Mouse (Mus musculus) liver, embryonic 15.5 days (tissue): ENCODE results near the gene Cntln. TPM values are rescaled to one million over a fixed set of nuclear protein-coding genes. Genes with fewer than 3 reads are reported as not detected.
A peak's percentile ranks its signal among the peaks of the same experiment; 100 is the strongest.

Experiments used
- ATAC-seq: fragments of 200-750 bp; cut with Nextera tagmentation; 2 replicates; pipeline ENCODE4 v1.8.0; 2017; ENCODE audit warnings: moderate number of reproducible peaks, mild to moderate bottlenecking, moderate library complexity; ENCODE audit not compliant: insufficient read depth
- H3K27ac ChIP-seq: fragments of 300-500 bp; sonication (generic); replicated peaks from 2 replicates; pipeline ENCODE4 v1.5.1; 2015; ENCODE audit warnings: mild to moderate bottlenecking, inconsistent platforms
- H3K27me3 ChIP-seq: fragments of 300-500 bp; sonication (generic); 2 replicates; pipeline ENCODE4 v1.6.1; 2015; ENCODE audit warnings: mild to moderate bottlenecking, inconsistent platforms
- H3K36me3 ChIP-seq: fragments of 300-500 bp; sonication (generic); replicated peaks from 2 replicates; pipeline ENCODE4 v1.6.1; 2015; ENCODE audit warnings: moderate library complexity, mild to moderate bottlenecking, inconsistent platforms
- H3K4me1 ChIP-seq: fragments of 300-500 bp; sonication (generic); replicated peaks from 2 replicates; pipeline ENCODE4 v1.6.1; 2015; ENCODE audit warnings: inconsistent platforms
- H3K4me2 ChIP-seq: fragments of 300-500 bp; sonication (generic); 2 replicates; pipeline ENCODE4 v1.6.1; 2015; ENCODE audit warnings: moderate library complexity, mild to moderate bottlenecking, inconsistent platforms
- H3K4me3 ChIP-seq: fragments of 300-500 bp; sonication (generic); replicated peaks from 2 replicates; pipeline ENCODE4 v1.5.1; 2015; ENCODE audit warnings: mild to moderate bottlenecking, inconsistent platforms
- H3K9ac ChIP-seq: fragments of 300-500 bp; sonication (generic); 2 replicates; pipeline ENCODE4 v1.6.1; 2015; ENCODE audit warnings: moderate library complexity, mild to moderate bottlenecking, inconsistent platforms
- H3K9me3 ChIP-seq: fragments of 300-500 bp; sonication (generic); replicated peaks from 2 replicates; pipeline ENCODE4 v1.6.1; 2016; ENCODE audit warnings: inconsistent platforms
- WGBS: fragments of 180-500 bp; shearing (Covaris S2); methylation state at CpG from one replicate; pipeline ENCODE4 v1.1.7; 2015; ENCODE audit warnings: mixed read lengths; ENCODE audit not compliant: insufficient replicate concordance; 5-methylcytosine and 5-hydroxymethylcytosine counted together
- polyA plus RNA-seq: library from polyadenylated mRNA; unstranded; fragments of >200 nt; fragmentation: Nextera tagmentation; extraction: Ambion mirVana; gene quantifications from 2 replicates; pipeline ENCODE4 v1.2.1, GENCODE M21; 2015

The Cntln gene
- polyA plus RNA-seq, result 1.8 and 2.0 TPM in 2 replicates

GRCm38 (mm10) chr4:84884111-84884538, at the start of gene Cntln:
Gene Cntln, plus strand, starts transcription at chr4:84884309.
- Histone ChIP-seq H3K27ac (peak within 1 kb of the TSS; percentile 62), H3K4me2 (peak within 1 kb of the TSS; percentile 87), H3K4me1 (peaks cover 8% of the 10 kb centered on the region; the same call in 1 of the 2 replicates), H3K9ac (peak within 1 kb of the TSS; percentile 69), H3K4me3 (peak within 1 kb of the TSS; percentile 67), H3K9me3 (no peaks in the 10 kb centered on the region), H3K36me3 (no peaks in the 10 kb centered on the region), H3K27me3 (no peaks in the 10 kb centered on the region; the same call in 1 of the 2 replicates)
- ATAC-seq, result peak; percentile 88
- WGBS, result 2% methylated on average over 49 of the region's 50 CpGs

- 30% methylated on average over 5 of the region's 5 CpGs for WGBS
- ATAC-seq, result no peak
- Histone ChIP-seq H3K27me3 (no peaks in the 10 kb centered on the region), H3K4me3 (no peak overlapping the region), H3K9me3 (no peaks in the 10 kb centered on the region), H3K36me3 (no peaks in the 10 kb centered on the region), H3K4me2 (no peak overlapping the region), H3K9ac (no peak overlapping the region), H3K27ac (no peak overlapping the region), H3K4me1 (no peaks in the 10 kb centered on the region)
Observed at GRCm38 (mm10) chr4:84836979-84837378, 47.1 kb upstream of the Cntln start.

- Histone ChIP-seq H3K4me1 (no peaks in the 10 kb centered on the region), H3K36me3 (no peaks in the 10 kb centered on the region), H3K9ac (no peak overlapping the region), H3K9me3 (no peaks in the 10 kb centered on the region), H3K4me2 (no peak overlapping the region), H3K27me3 (no peaks in the 10 kb centered on the region), H3K27ac (no peak overlapping the region), H3K4me3 (no peak overlapping the region)
- no peak for ATAC-seq
- WGBS, result 66% methylated on average over 3 of the region's 3 CpGs
Observed at GRCm38 (mm10) chr4:84838545-84838944, 45.6 kb upstream of the Cntln start.

DNA sequence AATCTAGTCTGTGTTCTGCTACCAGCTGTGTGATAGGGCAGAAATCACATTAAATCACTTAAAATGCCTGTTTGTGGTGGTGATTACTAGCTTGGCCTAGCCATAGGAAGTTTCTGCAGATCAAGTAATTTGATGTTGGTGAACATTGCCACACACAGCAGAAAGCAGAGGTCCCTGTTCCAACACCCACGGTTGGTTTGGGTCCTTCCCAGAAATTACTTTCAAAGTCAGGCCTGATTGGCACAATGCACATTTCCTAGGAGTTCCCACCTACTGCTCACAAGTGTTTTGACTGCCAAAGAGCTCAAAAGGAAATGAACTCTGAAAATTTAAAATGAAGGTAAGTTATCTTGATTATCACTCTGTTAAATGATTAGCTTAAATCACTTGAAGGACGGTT, 44.6 kb upstream of the Cntln start:
- Histone ChIP-seq H3K4me2 (no peak overlapping the region), H3K36me3 (no peaks in the 10 kb centered on the region), H3K4me1 (no peaks in the 10 kb centered on the region), H3K4me3 (no peak overlapping the region), H3K9ac (no peak overlapping the region), H3K27ac (no peak overlapping the region), H3K9me3 (no peaks in the 10 kb centered on the region), H3K27me3 (no peaks in the 10 kb centered on the region)
- 59% methylated on average over 2 of the region's 2 CpGs for WGBS
- no peak for ATAC-seq

- H3K4me1 ChIP-seq, result no peaks in the 10 kb centered on the region
- no peaks in the 10 kb centered on the region for H3K9me3 ChIP-seq
- 68% methylated on average over 2 of the region's 2 CpGs for WGBS
- H3K4me2 ChIP-seq, result no peak overlapping the region
- H3K36me3 ChIP-seq, result no peaks in the 10 kb centered on the region
- H3K27ac ChIP-seq, result no peak overlapping the region
- no peak for ATAC-seq
- no peak overlapping the region for H3K9ac ChIP-seq
- H3K4me3 ChIP-seq, result no peak overlapping the region
- H3K27me3 ChIP-seq, result no peaks in the 10 kb centered on the region
Observed at GRCm38 (mm10) chr4:84857588-84857987, 26.5 kb upstream of the Cntln start.

DNA sequence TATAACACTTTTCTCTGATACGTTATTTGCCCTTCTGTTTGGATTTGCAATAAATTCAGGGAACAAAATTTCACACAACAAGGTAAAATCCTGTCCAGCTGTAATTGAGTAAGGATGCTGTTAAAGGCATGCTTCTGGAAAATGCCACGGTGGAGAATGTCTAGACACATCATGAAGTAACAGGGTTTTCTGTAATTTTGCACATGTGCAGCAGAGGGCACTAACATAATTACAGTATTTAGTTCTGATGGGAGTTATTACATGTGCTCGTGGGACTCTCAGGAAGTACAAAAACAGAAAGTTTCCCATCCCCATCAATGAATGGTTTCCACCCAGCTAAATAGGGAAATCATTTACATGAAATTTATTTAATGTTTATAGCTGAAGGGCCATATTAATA, 7.8 kb upstream of the Cntln start:
- Histone ChIP-seq H3K4me1 (no peaks in the 10 kb centered on the region), H3K9me3 (no peaks in the 10 kb centered on the region), H3K4me2 (no peak overlapping the region), H3K36me3 (no peaks in the 10 kb centered on the region), H3K9ac (no peak overlapping the region), H3K27ac (no peak overlapping the region), H3K4me3 (no peak overlapping the region), H3K27me3 (no peaks in the 10 kb centered on the region)
- WGBS, result 30% methylated on average over 3 of the region's 3 CpGs
- no peak for ATAC-seq

DNA sequence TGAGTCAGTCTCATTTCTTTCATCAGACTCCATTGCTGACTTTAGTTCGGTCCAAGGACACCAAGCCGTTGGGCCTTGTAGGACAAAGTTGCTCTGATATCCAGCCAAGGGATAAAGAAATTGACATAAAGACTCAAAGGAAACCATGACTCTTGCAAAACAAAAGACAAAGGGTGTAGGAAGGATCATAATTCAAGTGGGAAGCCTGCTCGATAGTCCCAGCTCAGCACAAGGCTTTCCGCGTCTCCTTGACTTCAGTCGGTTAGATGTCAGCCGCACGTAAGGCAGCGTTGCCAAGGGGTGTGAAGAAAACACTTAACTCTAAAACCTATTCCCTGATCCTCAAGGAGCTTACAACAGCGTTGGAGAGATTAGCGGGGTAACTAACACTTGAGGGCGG, 463 bp upstream of the Cntln start:
- Histone ChIP-seq H3K9me3 (no peaks in the 10 kb centered on the region), H3K27ac (no peak overlapping the region), H3K4me1 (peaks cover 8% of the 10 kb centered on the region; the same call in 1 of the 2 replicates), H3K4me2 (peak overlapping the region; percentile 87), H3K4me3 (peak overlapping the region; percentile 67), H3K36me3 (no peaks in the 10 kb centered on the region), H3K27me3 (no peaks in the 10 kb centered on the region; the same call in 1 of the 2 replicates), H3K9ac (no peak overlapping the region)
- WGBS, result 77% methylated on average over 12 of the region's 12 CpGs
- ATAC-seq, result no peak

GRCm38 (mm10) chr4:84884539-84885270, 596 bp downstream of the Cntln start:
- no peaks in the 10 kb centered on the region for H3K36me3 ChIP-seq
- peak; percentile 75 for ATAC-seq
- WGBS, result 2% methylated on average over 56 of the region's 60 CpGs
- peak overlapping the region; percentile 87 for H3K4me2 ChIP-seq
- H3K27me3 ChIP-seq, result no peaks in the 10 kb centered on the region; the same call in 1 of the 2 replicates
- H3K27ac ChIP-seq, result peak overlapping the region; percentile 62
- H3K4me1 ChIP-seq, result peaks cover 8% of the 10 kb centered on the region; the same call in 1 of the 2 replicates
- no peaks in the 10 kb centered on the region for H3K9me3 ChIP-seq
- H3K4me3 ChIP-seq, result peak overlapping the region; percentile 67
- H3K9ac ChIP-seq, result peak overlapping the region; percentile 69

DNA sequence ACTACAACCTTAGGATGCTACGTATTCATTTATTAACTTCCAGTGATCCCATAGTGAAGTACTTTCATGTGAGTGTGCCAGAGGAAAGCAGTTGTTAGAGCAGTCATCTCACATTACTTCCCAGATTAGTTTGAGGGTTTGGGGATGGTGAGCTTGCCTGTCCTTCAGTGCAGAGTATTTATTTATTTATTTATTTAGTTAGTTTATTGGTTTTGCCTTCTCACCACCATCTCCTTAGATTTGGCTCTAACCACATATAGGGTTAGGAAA, 1.1 kb downstream of the Cntln start:
- H3K4me3 ChIP-seq, result peak overlapping the region; percentile 67
- no peaks in the 10 kb centered on the region; the same call in 1 of the 2 replicates for H3K27me3 ChIP-seq
- no peak for ATAC-seq
- no peak overlapping the region for H3K9ac ChIP-seq
- WGBS, result 76% methylated on average over 1 of the region's 1 CpGs
- H3K4me1 ChIP-seq, result peaks cover 8% of the 10 kb centered on the region; the same call in 1 of the 2 replicates
- no peaks in the 10 kb centered on the region for H3K9me3 ChIP-seq
- no peaks in the 10 kb centered on the region for H3K36me3 ChIP-seq
- H3K4me2 ChIP-seq, result peak overlapping the region; percentile 87
- H3K27ac ChIP-seq, result no peak overlapping the region

DNA sequence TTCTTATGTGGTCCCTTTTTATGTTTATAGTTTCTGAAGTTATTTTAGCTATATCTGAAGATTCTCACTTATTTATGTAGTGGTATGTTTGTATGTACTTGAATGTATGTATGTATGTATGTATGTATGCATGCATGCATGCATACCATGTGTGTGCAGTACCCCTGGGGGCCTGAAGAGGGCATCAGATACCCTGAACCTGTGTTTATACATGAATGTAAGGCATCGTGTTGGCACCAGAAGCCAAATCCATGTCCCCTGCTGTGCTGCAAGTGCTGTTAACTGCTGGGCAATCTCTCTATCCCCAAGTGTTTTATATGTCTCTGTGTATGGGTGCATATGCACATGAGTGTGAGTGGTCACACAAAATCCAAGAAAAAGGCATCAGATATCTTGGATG, 34.3 kb downstream of the Cntln start:
- H3K9me3 ChIP-seq, result no peaks in the 10 kb centered on the region
- ATAC-seq, result no peak
- H3K27me3 ChIP-seq, result no peaks in the 10 kb centered on the region
- 69% methylated on average over 1 of the region's 1 CpGs for WGBS
- H3K27ac ChIP-seq, result no peak overlapping the region
- no peak overlapping the region for H3K9ac ChIP-seq
- H3K36me3 ChIP-seq, result no peaks in the 10 kb centered on the region
- H3K4me1 ChIP-seq, result no peaks in the 10 kb centered on the region
- H3K4me2 ChIP-seq, result no peak overlapping the region
- H3K4me3 ChIP-seq, result no peak overlapping the region

DNA sequence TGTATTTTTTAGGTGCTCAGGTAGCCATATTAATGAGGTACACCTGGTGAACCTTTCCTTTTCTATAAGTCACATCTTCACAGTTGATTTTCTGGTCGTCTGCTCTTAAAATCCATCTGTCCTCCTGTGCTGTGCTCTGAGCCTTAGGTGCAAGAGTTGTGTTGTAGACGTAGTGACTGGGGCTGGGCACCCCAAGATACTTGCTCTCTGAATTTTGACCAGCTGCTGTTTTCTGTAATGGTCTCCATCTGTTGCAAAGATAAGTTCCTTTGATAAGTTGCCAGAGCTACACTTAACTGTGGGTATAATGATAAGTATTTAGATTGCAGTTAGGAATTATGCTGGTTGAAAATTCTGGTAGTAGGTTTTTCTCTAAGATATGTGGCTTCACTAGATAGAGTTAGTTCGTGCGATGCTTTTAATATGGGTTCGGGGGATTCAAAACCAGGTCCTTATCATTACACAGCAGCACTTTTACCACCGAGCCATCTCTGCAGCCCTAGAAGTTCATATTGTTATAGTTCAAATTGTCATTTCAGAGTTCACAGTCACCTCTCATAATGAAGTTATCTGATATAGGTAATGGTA, 50.3 kb downstream of the Cntln start:
- Histone ChIP-seq H3K9me3 (no peaks in the 10 kb centered on the region), H3K27ac (no peak overlapping the region), H3K4me3 (no peak overlapping the region), H3K4me2 (no peak overlapping the region), H3K27me3 (no peaks in the 10 kb centered on the region), H3K4me1 (no peaks in the 10 kb centered on the region), H3K9ac (no peak overlapping the region), H3K36me3 (no peaks in the 10 kb centered on the region)
- WGBS, result 30% methylated on average over 6 of the region's 6 CpGs
- peak; percentile 66 for ATAC-seq
